Mouse (Mus musculus) kidney, adult 11 months (tissue): Measurements from ENCODE around the gene Rnf19b.

Experiments
- DNase-seq: peaks from one replicate; pipeline ENCODE4 v3.0.0; 2022

Rnf19b gene

DNA sequence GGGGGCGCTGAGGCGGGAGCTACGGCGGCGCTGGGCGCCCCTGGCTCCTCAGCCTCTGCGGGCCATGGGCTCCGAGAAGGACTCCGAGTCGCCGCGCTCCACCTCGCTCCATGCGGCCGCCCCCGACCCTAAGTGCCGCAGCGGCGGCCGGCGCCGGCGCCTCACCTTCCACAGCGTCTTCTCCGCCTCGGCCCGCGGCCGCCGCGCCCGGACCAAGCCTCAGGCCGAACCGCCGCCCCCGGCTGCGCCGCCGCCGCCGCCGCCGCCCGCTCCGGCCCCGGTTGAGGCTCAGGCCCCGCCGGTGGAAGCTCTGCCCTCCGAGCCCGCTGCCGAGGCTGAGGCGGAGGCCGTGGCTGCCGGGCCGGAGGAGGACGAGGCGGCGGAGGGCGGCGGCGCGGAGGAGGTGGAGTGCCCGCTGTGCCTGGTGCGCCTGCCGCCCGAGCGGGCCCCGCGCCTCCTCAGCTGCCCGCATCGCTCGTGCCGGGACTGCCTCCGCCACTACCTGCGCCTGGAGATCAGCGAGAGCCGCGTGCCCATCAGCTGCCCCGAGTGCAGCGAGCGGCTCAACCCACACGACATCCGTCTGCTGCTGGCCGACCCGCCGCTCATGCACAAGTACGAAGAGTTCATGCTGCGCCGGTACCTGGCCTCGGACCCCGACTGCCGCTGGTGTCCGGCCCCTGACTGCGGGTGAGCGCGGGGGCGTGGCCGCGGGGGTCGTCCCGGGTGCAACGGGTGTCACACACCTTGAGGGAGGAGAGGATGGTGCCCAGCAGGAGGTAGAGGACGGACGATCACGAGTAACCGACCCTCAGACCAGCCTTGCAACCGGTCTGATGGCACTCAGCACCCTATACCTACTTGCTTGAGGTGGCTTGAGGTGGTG lies at the start of gene Rnf19b:
Gene Rnf19b, plus strand, starts transcription at position 65 of the 886 bp plus-strand sequence.
- peak; percentile 36 for DNase-seq

DNA sequence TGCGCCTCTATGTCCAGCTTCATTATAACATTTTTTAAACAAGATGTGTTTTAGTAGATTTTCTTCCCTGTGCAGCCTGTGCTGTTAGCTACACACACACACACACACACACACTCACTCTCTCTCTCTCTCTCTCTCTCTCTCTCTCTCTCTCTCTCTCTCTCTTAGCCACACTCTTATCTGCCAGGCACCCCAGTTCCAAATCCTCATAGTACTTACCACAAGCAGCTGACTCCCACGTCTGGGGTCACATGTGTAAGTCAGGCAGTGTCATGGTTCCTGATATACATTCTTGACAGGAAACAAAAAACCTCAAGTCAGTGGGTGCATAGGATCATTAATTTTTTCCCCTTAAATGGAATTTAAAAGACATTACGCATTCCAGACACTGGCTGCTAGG lies 49.4 kb upstream of the Rnf19b start:
- no peak for DNase-seq

DNA sequence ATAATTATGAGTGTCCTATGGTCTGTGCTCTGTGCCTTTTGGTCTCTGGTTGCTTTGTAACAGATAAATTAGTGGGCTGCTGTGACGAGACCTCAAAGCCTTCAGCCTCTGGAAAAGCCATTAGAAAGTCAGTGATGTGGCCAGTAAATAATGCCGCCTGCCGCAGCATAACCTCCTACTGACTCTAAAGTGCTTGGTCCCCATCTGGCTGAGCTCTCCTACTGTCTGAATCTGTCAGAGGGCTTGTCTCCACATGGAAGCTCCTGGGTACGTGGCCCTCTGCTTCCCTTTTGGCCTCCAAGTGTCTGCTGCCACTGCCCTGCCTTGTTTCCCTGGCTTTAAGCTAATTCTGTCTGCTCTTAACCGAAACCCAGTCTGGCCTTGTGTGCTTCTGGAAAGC lies 48.5 kb upstream of the Rnf19b start:
- DNase-seq: no peak

DNA sequence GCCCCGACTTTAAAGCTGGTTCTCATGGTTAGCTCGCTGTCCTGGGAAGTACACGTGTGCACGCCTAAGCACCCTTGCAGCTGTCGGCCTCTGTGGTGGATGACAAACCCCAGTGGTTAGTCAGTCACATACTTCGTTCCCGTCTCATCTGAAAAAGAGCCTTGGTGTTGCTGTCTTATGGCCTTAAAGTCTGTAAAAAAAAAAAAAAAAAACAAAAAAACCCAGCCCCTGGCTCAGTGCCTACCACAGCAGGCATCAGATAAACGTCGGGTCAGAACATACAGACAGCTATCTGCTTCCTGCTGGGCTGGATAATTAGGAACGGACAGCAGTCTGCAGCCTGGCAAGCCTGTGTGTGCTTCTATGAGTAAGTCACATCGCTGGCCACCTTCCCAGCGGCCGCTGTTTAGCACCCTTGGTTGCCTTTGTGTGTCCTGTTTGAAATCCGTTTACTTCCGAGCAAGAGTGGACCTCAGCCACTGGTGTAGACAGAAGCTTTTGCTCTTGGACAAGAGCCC lies 46.4 kb upstream of the Rnf19b start:
- DNase-seq: no peak

DNA sequence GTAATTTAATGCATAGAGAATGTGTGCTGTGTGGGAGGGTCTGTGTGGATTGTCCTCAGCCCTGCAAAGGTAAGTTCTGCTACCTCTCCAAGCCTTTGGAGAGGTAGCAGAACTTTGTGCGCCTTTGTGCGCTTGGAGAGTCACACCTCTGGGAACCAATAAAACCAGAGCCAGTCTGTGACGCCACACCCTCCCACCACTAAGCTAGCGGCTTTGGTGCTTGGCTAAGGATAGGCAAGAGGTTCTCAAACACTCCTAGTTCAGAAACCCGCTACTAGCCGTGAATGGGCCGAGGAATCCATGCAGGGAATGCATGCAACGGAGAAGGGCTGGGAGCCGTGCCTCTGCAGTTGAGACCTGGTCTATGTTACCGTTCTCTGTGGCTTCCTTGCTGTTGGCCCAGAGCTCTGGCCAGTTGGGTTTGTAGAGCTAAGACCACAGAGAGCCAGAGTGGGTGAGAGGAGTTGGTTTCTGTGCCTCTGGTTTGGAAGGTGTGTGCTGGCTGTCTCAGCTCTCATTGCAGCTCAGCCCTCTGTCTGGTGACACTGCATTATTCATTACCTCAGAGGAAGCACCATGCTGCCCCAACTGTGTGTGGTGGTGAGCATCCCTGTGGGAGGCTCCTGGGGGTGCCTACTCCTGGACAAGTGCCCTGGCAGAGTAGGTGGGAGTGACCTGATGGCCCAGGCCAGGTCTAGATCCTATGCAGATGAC lies 44.8 kb upstream of the Rnf19b start:
- no peak for DNase-seq

DNA sequence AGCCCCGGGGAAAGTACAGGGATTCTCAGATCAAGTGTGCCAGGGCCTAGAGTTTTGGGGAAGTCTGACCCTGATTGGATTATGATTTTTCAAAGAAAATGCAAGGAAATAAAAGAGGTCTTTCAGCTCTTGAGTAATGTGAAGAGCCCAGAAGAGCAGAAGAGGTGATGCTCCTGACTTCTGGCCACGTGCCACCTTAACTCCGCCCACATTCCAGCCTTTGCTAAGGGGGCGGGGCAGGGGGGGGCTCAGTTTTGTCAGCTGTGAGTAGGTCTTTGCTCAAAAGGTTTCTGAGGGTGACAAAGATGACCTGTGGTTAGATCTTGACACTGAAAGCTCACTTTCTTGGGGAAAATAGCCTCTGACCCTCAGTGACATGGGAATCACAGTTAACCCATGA lies 41.7 kb upstream of the Rnf19b start:
- no peak for DNase-seq

DNA sequence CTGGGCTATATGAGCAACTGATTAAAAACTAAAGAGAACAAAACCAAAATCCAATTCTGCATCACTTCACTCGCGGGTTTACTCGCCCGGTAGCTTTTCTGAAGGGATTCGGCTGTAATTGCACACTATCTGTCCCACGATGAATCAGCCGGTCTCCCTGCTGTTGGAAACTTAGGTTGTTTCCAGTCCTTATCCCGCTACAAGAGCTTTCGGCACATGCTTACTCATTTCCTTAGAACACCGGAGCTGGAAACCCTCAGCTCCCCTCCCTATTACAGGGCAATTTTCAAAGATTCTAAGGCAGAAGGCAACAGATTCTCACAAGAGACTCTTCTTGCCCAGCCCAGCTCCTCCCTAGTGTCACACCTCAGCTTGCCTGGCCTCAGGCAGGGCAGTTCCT lies 40.9 kb upstream of the Rnf19b start:
- DNase-seq: no peak

DNA sequence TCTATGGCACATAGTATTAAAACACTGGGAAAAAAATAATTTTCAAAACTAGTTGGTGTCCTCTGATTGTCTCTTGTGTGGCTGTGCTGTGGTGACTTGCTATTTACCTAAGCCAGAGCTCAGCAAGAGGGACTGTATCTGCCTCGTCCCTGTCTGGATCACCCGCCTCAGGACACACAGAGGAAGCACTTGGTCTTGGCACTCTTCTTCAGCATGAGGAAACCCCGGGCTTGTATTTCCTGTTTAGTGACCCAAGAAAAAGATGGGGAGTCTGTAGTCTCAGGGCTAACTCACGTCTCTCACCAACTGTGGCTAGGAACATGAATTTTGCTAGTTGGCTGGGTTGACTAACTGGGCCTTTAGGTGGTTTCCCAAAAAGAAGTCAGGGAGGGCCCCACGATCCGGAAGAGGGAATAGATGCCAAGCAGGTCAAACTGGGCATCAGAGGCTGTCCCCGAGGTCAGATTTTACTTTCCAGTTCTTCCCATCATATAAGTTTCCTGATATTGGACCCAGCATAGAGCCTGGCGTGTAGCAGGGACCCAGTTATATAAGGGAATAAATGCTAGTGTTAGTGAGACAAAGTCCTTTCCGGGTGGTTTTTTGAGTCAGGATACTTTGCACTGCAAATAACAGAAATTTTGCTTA lies 39.2 kb upstream of the Rnf19b start:
- no peak for DNase-seq

DNA sequence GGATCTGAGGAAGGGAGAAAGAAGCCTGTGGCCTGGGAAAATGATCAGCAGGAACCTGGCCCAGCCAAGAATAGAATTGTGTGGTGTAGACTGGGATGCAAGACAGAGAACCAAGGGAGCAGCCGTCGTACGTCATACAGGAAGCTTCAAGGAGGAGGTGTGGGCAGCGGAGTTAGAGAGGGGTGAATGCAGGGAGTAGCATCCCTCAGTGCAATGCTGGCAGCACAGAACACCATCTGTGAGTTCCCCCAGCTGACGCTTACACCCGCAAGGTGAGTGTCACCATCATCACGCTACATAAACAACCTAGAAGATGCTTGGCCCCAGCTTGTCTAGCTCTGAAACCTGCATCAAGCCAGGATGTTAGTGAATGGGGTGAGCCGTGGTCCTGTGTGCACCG lies 38.3 kb upstream of the Rnf19b start:
- DNase-seq: no peak

DNA sequence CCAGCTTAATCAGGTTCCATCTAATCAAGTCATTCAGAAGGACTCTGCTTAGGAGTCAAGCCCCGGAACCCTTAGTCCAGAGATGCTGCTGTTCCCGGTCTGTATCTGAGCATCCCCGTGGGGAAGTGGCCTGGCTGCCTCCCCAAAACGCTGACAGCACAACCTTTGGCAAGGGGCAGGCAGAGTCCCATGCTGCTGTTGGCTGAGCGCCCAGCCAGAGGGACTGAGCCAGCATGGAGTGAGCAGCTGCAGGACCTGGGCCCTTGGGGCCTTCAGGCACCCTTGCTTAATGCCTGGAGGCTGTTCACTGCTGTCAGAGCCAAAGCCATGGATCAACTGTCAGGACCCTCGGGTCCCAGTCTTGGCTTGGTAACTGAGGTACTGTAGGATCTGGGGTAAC lies 37.6 kb upstream of the Rnf19b start:
- peak; percentile 88 for DNase-seq

DNA sequence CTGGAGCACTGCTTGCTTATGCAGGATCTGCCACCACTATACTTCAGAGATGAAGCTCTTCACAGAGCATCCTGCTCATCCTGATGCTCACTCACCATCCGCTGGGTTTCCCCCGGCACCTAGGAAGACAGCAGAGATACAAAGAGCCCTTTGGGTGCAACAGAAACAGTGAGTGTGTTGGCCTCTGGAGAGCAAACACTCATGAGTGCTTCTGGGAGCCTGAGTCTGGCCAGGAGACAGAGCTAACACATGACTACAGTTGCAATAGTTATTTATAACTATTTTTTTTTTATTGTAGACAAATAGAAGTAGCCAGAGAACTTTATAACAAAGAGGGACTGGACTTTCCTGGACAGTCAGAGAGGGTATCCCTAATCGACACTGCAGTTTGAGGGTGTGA lies 36.6 kb upstream of the Rnf19b start:
- DNase-seq: no peak

DNA sequence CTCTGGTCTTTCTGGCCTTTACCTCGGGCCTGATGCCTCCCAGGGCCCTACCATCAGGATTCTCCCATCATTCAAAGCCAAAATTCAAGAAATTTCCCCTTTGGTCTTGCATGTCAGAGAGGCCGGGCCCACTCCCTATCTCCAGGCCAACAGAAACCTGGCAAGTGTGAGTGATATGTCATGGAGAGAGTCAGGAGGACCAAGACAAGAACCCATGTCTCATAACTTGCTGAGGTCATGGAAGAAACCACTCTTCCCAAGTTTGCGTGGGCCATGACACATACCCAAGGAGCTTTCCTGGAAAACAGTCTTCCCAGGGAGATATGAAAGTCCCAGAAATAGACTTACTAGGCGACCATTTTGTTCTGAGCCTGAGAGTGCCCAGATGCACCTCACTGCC lies 36.2 kb upstream of the Rnf19b start:
- DNase-seq: no peak

DNA sequence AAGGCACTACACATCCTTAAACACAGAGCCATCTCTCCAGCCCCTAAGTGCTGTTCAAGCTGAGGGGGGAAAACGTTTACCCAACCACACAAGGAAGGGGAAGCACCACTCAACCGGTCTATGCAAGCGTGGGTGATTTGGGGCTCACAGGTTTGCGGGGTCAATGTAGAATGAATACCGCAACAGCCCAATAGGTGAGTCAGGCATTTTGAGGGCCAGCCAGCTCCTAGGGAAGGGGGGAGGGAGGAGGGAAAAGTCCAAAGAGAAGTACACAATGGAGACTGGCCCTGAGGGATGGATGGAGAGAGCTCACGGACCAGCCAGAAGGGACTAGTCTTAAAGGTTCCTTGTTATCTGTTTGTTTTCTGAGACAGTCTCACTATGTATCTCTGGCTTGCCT lies 34.2 kb upstream of the Rnf19b start:
- no peak for DNase-seq

DNA sequence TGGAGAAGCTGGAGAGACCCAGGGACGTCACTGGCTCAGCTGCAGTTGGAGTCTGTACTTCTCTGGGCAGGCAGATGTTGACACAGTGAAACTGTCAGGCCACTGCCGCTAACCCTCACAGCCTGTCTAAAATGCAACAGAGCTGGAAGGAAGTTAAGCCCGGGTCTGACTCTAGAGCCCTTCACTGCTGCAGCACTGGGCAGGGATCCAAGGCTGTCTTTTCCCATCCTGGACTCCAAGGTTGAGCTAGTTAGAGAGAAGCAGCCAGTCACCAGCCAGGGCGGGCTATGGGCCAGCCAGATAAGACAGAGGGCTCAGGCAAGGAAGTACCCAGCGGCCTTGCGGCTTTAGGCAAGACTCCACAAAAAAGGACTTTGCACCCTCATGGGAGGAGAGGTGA lies 33.3 kb upstream of the Rnf19b start:
- DNase-seq: peak; percentile 93

DNA sequence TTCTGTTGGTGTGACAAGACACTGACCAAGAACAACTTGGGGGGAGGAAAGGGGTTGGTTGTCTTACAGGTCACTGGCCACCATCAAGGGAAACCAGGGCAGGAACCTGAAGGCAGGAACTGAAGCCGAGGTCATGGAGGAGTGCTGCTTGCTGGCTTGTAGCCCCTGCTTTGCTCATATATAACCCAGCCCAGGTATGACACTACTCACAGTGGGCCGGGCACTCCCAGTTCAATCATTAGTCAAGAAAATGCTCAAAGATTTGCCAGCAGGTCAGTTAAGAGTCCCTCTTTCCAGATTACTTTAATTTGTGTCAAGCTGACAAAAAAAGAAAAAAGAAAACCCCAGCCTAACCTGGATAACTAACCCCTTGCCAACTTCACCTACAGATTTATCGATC lies 32.4 kb upstream of the Rnf19b start:
- peak; percentile 61 for DNase-seq

DNA sequence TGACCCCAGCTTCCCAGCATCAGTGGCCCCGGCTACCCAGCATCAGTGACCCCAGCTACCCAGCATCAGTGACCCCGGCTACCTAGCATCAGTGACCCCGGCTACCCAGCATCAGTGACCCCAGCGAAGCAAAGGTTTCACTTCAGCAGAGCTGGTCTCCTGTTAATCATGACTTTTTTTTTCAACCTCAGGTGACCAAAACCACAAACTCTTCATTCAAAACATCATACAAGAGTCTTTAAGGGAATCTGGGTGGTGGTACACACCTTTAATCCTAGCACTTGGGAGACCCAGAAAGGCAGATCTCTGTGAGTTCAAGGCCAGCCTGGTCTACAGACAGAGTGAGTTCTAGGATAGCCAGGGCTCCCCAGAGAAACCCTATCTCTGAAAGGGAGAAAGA lies 27.3 kb upstream of the Rnf19b start:
- DNase-seq: no peak

DNA sequence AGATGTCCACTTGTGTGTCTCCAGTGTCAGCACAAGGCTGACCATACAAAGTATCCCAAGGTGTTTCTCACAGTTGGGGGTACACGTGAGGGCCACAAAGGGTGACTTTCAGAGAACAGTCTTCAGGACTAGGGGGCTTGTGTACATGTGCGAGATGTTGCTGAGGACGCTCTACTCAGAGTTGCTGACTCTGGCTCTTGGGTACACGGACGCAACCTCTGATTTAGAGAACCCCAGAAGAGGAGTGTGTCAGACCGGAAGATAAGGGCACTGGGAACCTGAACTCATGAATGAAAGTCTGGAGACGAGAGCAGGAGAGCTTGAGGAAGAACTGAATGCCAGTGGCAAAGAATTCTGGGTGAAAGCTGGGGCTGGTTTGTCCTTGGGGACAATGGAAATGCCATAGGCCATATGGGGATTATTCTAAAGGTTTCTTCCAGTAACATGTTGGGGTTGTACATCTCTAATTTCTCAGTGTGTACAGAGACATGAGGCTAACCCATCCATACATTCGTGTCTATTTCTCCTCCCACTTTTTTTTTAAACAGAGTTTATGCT lies 26.6 kb upstream of the Rnf19b start:
- DNase-seq: no peak

DNA sequence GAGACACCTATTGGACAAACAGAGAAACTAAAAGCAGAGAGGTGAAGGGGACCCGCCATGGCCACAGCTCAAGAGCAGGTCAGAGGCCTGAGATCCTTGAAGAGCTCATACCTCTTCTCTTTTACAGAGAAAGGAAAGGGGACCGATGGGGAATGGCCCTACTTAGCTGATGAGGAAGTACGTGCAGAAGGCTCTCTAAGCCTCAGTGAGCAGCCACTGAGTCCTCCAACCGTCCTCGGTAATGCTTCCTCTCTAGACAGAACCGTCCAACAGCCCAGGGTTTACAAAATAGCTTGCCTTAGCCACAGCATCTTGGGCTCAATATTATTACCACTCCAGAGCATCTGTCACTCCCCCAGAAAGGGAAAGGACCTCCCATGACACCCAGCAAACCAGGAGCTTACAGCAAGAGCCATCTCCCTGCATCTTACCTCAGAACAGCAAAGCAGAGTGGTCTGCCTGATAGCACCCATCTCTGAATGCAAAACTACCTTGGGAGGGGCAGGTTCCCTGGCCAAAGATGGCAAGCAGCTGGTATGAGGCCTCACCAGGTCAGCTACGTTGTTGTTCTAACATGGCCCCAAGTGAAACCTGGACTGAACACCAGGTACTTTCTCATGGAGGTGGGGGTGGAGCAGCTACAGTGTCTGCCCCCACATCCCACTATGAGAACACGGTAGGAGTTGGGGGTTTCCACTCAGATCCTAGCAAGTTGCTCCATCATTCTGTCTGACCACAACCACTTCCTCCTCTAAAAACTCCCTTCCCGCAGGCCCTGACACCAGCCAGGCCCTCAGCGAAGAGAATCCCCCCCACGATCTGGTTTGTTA lies 25.7 kb upstream of the Rnf19b start:
- no peak for DNase-seq

DNA sequence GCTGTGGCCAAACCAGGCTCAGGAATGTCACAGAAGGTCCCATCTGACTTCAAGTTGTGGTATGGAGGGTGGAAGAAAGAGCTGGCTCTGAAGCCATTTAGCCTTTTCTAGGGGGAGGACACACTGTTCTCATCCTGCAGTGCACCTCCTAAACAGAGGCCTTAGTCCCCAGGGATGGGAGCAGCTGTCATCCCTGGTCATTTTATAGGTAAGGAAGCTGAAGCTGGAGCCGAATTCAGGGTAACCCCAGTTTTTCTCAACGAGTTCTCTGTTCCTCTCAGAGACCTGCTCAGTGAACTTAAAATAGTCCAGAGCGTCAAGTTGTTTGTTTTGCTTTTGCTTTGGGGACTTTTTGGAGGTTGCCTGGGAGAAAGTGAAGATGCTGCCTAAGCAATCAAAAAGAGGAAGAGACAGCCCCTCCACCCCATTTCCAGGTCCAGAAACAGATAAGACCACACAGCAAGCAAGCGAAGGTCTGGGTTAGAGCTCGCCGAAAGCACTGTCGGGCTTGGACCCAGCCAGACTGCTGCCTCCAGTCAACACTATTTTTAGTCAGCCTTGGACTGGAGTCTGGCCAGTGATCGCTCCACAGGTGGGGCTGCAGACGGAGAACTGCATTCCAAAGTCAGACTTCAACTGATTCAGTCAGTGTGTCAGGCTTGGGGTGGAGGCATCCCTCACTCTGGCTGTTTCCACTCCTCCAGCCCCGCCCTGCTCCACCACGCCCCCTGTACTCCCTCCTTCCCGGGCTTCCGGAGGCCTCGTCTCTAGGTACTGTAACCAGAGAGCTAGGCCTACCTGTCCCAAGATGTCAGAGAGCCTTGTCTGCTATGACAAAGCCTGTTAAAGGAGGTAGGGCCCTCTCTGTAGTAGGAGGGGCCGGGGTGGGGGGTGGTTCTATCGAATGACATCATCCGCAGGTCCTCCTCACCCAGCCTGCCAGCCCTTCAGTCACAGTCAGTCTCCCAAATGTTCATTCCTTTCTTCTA lies 24.8 kb upstream of the Rnf19b start:
- DNase-seq: peak; percentile 88

DNA sequence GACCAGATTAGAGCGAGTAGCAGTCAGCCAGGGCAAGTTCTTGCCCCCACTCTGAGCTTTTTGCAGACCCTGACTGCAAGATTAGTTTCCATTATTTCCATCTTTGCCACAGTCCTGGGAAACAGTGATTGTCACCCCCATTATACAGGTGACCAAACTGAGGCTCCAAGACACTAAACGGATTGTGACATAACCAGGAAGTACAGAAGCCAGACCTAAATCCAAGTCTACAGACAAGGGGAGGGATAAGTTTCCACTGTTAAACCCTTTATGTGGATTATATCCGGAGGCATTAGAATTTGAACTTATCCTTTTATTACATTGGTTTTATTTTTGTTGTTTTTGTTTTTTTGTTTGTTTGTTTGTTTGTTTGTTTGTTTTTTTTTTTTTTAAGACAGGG lies 23.8 kb upstream of the Rnf19b start:
- DNase-seq: no peak
